Mouse (Mus musculus) kidney, postnatal 36 days (tissue): ENCODE results near the gene Trio.
A peak's percentile ranks its signal among the peaks of the same experiment; 100 is the strongest.

Experiments
- DNase-seq, 2 experiments: peaks; one replicate each; pipeline ENCODE4 v3.0.0; 2021 to 2022; ENCODE audit warnings: mixed read lengths in 2 of 2

Trio gene

GRCm38 (mm10) chr15:27826048-27826637, 199.5 kb downstream of the Trio start:
- no peak for DNase-seq

- no peak for DNase-seq
Observed at GRCm38 (mm10) chr15:27825390-27825789, 200.3 kb downstream of the Trio start.

DNA sequence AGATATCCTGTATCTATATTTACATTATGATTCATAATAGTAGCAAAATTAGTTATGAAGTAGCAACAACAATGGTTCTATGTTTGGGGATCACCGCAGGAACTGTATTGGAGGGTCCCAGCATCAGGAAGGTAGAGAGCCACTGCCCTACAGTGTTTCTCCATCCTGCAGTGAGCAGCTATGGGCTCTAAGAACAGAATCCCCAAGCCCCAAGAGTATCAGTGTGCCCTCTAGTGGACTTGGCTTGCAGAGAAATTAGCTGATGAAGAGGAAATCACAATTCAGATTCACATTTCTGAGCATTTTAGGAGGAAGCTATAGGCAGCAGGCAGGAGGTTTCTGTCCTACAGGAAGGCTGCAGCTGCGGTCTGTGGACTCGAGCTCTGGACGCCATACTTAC, 202.1 kb downstream of the Trio start:
- DNase-seq: peak; percentile 27 to 53

GRCm38 (mm10) chr15:27822461-27822860, 203.2 kb downstream of the Trio start:
- DNase-seq: peak; percentile 45

DNA sequence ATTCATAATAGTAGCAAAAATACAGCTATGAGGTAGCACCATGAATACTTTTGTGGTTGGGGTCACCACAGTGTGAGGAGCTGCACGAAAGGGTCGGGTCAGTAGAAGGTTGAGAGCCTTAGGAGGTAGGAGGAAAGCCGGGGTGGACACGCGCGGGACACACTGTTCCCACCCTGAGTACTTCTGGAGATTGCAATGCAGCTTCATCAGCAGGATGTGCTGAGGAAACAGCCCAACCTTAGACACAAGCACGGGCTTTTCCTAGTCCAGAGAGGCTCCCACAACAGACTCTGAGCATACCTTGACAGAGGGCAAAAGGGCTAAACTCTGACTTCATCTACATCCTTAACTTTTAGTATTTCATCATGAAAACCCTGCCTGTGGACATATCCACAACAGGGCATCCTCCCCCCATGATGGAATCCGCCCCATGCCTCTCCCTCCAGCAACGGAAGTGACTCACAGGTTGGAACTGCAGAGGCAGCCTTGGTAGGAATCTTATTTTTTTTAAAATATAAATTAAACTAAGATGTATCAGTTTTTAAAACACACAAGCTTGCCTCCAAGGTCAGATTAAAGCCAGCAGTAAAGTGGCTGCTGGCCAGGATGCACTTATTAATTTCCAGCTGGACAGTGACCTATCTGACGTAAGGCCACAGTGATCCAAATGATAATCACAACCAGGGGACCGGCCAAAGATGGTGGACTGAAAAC, 203.8 kb downstream of the Trio start:
- DNase-seq: peak in 1 of 2 experiments; percentile 37

DNA sequence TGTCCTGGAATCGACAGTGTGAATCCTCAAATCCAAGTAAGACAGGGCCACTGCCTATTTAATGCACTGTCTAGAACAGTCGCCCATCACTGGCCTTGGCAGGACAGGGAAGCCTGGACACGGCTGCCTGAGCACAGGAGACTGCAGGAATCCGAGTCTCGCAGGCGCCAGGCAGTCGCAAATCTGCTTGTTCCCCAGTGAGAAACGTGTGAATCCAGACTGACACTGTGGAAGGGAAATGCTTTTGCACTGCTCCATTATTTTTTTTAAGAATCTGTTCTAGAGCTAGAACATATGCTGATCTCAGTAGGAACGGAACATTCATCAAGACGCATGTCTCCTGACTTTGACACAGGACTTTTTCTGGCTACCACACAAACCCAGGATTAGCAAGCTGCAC, 208.6 kb downstream of the Trio start:
- DNase-seq: peak; percentile 21 to 35

- no peak for DNase-seq
Observed at GRCm38 (mm10) chr15:27814677-27815391, 210.8 kb downstream of the Trio start.

DNA sequence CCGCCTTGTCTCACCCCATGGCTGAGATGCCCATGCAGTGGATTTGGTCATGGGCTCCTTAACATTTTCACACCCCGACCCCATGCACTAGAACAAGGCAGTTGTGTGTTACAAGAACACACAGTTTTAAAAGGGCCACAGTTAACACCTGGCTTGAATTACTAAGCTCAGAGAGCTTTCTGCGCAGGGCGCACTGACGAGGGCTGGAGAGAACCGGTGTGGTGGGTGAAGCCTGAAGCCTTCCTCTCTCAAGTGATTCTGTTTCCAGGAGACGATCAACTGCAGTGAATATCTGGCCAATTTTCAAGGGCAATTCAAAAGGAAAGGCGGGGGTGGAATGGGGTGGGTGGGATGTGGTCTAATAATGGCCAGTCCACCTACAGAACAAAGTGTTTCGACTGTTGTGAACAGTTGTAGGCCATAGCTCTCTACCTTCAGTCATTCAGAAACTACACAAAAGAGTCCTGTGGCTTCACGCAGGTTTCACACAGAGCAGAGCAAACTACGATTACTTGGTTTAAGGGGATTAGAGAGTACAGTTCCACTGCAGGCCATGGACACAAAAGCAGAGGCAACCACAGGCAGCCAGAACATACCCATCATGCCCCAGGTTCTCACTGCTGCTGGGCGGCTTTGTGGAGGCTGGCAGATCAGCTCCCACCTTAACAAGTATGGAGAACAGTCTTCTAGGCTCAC, 214.7 kb downstream of the Trio start:
- no peak for DNase-seq

- no peak for DNase-seq
Observed at GRCm38 (mm10) chr15:27810262-27810661, 215.4 kb downstream of the Trio start.

GRCm38 (mm10) chr15:27808596-27809276, 216.9 kb downstream of the Trio start:
- DNase-seq: peak; percentile 37 to 62

- no peak for DNase-seq
Observed at GRCm38 (mm10) chr15:27806219-27806618, 219.4 kb downstream of the Trio start.

- DNase-seq: no peak
Observed at GRCm38 (mm10) chr15:27805654-27806053, 220.0 kb downstream of the Trio start.

- no peak for DNase-seq
Observed at GRCm38 (mm10) chr15:27804447-27804846, 221.2 kb downstream of the Trio start.

DNA sequence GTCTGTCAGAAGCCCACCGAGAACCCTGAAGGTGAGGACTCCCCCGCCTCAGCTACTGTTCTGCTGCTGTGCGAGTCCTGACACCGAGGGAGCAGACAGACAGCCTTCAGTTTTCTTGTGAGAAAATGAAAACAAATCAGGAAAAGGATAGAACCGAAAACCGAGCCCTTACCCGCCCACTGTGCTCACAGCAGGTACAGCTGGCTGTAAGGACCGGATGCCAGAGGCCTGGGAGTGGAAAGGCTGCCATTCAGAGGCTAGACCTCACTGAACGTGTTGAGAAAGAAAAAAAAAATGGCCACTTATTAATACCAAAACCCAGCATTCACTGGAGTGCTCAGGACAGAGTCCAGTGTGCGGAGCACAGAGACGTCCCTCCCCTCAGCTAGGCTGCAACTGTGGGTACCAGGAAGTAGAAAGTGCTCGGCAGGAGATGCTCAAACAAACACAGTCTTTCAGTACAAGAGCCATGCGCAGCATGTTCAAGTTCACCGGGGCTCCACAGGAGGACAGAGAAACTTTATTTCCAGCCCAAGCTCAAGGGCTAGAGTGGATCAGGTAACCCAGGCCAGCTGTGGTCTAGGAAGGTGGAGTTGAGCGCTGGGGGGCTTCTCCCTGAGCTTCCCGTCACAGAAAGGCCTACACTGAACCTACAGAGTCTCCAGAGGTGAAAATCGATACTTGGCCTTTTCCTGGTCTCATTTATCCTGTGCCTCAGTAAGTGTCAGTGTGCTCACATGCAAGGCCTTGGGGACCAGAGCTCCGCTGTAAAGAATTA, 221.9 kb downstream of the Trio start:
- no peak for DNase-seq

DNA sequence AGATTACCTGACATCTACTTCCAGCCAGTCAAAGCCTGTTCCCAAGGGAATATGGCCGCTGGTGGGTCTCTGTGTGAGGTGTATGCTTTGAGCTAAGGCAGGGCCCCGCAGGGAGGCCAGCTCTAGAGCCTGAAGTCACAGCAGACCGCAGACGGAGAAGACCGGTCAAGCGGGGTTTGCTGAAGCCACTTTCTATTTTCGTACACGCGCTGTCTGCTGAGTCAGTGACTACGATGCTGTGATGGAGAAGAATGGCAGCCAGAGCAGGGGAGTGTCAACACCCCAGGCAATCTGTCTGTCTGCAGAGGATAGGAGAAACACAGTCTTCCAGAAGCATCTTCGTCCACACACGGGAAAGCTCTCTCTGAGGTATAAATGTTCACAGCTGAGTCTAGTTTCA, 223.4 kb downstream of the Trio start:
- no peak for DNase-seq

DNA sequence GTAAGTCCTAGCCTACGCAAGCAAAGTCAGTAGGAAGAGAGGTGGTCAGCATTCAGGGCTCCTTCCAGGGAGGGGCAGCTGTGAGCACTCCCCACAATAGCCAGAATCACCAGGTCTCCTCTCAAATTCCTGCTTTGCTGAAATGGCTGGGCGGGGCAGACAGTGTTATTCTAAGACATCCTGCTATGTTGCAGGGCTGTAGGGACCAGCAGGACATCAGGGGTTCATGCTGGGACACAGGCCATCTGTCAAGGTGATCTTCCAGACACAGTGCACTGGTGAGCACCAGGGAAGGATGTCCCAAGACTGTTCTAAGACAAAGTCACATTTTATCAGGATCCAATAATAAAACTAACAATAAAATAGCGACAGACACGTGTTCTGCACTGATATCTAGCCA, 224.5 kb downstream of the Trio start:
- peak in 1 of 2 experiments; percentile 47 for DNase-seq

- DNase-seq: no peak
Observed at GRCm38 (mm10) chr15:27797480-27798155, 228.0 kb downstream of the Trio start.

GRCm38 (mm10) chr15:27796868-27797222, 228.8 kb downstream of the Trio start:
- no peak for DNase-seq

DNA sequence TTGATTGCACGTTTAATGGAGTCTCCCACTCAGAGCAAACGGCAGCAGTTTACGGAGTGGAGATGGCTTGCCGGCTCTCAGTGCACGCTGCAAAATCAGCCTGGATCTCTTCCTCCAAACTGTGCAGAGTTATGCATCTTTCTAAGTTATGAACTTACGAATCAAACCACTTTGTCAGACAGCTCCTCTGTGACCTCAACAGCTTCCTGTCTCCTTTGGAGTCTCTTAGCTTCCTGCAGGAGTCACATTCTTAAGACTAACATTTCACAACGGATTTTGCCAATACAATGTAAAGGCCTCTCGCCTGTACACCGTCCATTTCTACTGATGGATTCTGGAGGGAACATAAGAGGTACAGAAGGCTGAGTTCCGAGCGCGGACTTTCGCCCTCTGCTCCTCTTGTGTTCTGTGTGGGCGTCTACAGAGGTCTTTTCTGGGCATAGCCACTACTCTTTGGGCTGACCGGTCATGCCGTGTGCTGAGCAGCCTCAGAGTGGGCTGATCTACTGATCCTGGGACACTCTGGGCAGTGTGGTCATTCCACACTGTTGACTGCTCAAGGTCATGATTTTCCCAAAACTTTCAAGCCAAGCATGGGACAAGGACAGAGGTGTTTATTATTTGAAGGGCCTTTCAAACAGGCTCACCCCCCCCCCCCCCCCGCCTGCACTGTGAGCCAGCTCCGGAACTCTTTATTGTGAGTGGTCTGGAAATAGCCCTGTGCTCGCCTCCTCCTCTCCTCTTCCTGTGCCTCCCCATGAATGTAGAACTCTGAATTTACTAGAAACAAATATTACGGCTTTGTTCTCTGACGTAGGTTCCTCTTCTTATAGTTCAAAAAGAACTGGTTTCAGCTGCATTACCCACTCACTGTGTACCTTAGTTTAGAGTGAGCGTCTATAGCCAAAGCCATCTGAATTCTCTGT, 229.4 kb downstream of the Trio start:
- DNase-seq: no peak

DNA sequence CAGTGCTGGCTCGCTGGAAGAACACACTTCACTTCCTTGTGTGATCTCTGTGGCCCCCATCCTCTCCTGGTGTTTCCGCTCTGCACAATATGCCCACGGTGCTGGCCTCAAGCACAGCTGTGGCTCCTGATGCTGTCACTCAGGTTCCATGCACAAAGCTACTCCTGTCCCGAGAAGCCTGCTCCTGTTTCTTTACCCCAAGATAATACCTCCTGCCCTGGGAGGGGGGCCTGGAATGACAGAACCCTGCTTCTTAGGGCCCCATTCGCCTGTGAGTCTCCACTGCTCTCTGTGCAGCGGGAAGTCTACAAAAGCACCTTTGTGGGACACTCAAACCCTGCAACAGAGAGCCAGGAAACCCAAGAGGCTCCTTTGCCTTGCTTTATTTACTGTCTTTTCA, 232.4 kb downstream of the Trio start:
- no peak for DNase-seq
